Mouse (Mus musculus): ENCODE data around the gene Kcnab2.

DNA sequence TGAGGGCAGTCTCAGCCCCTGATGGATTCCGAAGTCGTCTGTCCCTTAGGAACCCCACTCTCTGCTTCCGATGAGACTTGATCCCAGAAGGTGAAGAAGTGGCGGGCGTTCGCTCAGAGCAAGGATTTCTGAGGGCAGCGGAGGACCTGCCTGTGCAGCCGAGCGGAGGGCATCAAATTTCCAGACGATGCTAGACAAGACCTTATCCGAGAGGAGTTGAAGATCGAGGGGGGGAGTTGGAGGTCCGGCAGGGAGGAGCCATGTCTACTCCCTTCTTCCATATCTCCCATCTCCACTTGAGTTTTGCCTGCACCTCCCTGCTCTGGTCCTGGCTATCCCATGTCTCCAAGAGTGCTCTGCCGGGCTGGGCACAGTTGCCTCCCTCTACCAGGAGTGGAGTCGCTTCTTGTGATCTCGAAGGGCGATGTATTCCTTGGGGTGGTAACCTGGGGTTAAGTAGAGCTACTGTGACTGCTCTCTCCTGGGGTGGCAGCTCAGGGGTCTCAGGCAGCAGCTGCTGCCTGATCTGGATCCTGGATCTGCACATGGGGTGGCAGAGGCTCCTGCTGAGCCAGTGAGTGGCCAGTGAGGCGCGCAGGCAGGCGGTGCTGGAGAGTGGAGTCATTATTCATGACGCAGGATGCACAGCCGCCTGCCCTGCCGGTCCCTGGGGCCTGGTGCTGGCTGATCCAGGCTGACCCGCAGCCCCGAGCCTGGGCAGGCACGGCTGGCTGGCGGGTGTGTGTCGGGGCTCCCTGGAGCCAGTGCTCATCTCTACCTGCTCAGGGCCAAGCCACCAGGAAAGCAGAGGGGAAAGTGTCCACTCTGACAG, 59.2 kb downstream of the Kcnab2 start:
- TF ChIP-seq POLR2A (IDR thresholded peaks at IDR 0.05; ENCODE audit: control insufficient read depth, low read depth, low read length) (no peak), CTCF (IDR thresholded peaks at IDR 0.05; ENCODE audit: control insufficient read depth, insufficient read depth, insufficient replicate concordance, low read depth, low read length) (no peak)
